Mouse (Mus musculus) stomach, postnatal 0 days (tissue): ENCODE measurements around the gene Srgn. TPM values are rescaled to one million over a fixed set of nuclear protein-coding genes. Genes with fewer than 3 reads are reported as not detected.

Experiments used
- ATAC-seq: fragments of 200-750 bp; cut with Nextera tagmentation; 2 replicates; pipeline ENCODE4 v1.8.0; 2017; ENCODE audit not compliant: low FRiP score, low TSS enrichment
- DNase-seq: peaks from one replicate; pipeline ENCODE4 v3.0.0-alpha.2; 2016; ENCODE audit warnings: low spot score
- H3K27ac ChIP-seq: fragments of 300-500 bp; sonication (generic); replicated peaks from 2 replicates; pipeline ENCODE4 v1.5.1; 2014; ENCODE audit warnings: mild to moderate bottlenecking, control low read depth
- H3K27me3 ChIP-seq: fragments of 300-500 bp; sonication (generic); 2 replicates; pipeline ENCODE4 v1.6.1; 2014; ENCODE audit warnings: low read length; ENCODE audit not compliant: control insufficient read depth, insufficient read depth
- H3K36me3 ChIP-seq: fragments of 300-500 bp; sonication (generic); 2 replicates; pipeline ENCODE4 v1.6.1; 2014; ENCODE audit warnings: low read length, mixed read lengths; ENCODE audit not compliant: control insufficient read depth, insufficient read depth
- H3K4me1 ChIP-seq: fragments of 300-500 bp; sonication (generic); replicated peaks from 2 replicates; pipeline ENCODE4 v1.6.1; 2014; ENCODE audit warnings: antibody characterized with exemption; ENCODE audit not compliant: control insufficient read depth, insufficient read depth
- H3K4me2 ChIP-seq: fragments of 300-500 bp; sonication (generic); replicated peaks from 2 replicates; pipeline ENCODE4 v1.6.1; 2014; ENCODE audit warnings: low read depth, mild to moderate bottlenecking, control low read depth, moderate library complexity
- H3K4me3 ChIP-seq: fragments of 300-500 bp; sonication (generic); 2 replicates; pipeline ENCODE4 v1.5.1; 2014; ENCODE audit warnings: low read depth, low read length, control low read depth
- H3K9ac ChIP-seq: fragments of 300-500 bp; sonication (generic); 2 replicates; pipeline ENCODE4 v1.6.1; 2014; ENCODE audit warnings: mild to moderate bottlenecking, low read length, control low read depth, mixed read lengths
- H3K9me3 ChIP-seq: fragments of 300-500 bp; sonication (generic); 2 replicates; pipeline ENCODE4 v1.6.1; 2016; ENCODE audit warnings: low read length; ENCODE audit not compliant: control insufficient read depth
- CTCF ChIP-seq: IDR thresholded peaks from 2 replicates; pipeline ENCODE4 v1.5.1; 2016; ENCODE audit warnings: antibody characterized with exemption, low read depth, mild to moderate bottlenecking, moderate library complexity
- EP300 ChIP-seq: optimal IDR thresholded peaks from 2 replicates; pipeline ENCODE3; 2016; ENCODE audit warnings: antibody characterized with exemption
- WGBS: fragments of 180-500 bp; shearing (Covaris S2); extraction: QIAGEN DNeasy Blood & Tissue Kit; methylation state at CpG from one replicate; pipeline ENCODE4 v1.1.7; 2014; 5-methylcytosine and 5-hydroxymethylcytosine counted together
- polyA plus RNA-seq: library from polyadenylated mRNA; unstranded; fragments of >200 nt; fragmentation: Nextera tagmentation; extraction: Ambion mirVana; gene quantifications from 2 replicates; pipeline ENCODE4 v1.2.1, GENCODE M21; 2015

Srgn gene
- polyA plus RNA-seq, 1 experiment from 2014 or later: 14.2 TPM

DNA sequence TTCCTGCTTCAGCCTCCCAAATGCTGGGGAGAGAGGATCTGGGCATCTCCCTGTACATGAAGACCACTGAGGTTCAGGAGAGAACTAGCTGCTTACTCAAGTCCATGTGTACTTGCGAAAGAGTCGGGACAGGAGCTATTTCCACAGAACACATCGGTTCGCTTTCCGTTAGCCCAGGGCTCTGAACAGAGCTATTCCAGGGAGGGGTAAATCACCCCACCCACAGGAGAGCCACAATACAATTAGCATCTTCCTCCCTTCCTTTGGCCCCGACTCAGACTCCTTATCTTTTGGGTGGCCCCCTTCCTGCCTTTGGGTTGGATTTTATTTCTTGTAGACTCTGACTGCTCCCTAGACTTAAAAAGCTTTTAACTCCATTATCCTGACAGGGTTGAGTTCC is 9.7 kb downstream of the Srgn start:
- H3K4me3 ChIP-seq: no peak overlapping the region
- H3K9me3 ChIP-seq: no peaks in the 10 kb centered on the region
- no peaks in the 10 kb centered on the region for H3K27me3 ChIP-seq
- WGBS: 80% methylated on average over 6 of the region's 6 CpGs
- no peak overlapping the region for H3K4me2 ChIP-seq
- ATAC-seq: no peak
- DNase-seq: no peak
- H3K27ac ChIP-seq: no peak overlapping the region
- H3K36me3 ChIP-seq: no peaks in the 10 kb centered on the region
- no peak overlapping the region for H3K9ac ChIP-seq
- no peak for TF ChIP-seq CTCF
- no peak for TF ChIP-seq EP300
- H3K4me1 ChIP-seq: no peaks in the 10 kb centered on the region

DNA sequence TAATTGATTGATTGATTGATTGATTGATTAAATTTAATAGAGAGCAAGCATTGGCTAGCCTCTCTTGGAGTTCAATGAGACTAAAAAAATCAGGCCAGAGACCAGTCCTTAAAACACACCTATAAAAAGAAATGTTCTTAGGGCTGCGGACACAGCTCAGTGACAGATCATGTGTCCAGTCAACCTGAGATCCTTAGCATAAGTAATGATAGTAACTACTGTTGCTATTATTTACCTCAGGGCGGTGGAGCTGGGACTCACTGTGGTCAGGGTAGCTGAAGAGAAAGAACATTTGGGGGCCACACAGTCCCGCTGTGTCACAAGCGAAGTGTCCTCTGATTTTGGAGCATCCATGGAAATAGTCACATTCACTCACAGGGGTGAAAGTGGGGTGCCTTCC is 14.4 kb downstream of the Srgn start:
- no peaks in the 10 kb centered on the region for H3K36me3 ChIP-seq

DNA sequence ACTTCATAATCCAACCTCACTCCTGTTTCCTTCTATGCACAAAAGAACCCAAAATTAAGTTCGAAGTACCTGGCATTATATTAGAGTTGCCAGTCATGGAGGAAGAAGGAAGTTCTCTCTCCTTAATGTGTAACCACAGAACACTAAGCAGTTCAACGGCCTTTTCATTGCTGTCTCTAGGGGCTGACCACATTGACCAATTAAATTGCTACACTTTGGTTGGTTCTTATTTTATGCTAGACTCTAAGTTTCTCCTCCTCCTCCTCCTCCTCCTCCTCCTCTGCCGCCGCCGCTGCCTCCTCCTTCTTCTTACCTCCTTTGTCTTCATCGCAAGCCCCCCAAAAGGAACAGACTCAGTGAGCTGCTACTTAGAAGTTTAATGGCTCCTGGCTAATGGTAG is 15.7 kb downstream of the Srgn start:
- TF ChIP-seq EP300 (no peak), CTCF (no peak)
- Histone ChIP-seq H3K4me2 (no peak overlapping the region), H3K27me3 (no peaks in the 10 kb centered on the region), H3K9me3 (no peaks in the 10 kb centered on the region), H3K27ac (no peak overlapping the region), H3K4me1 (no peaks in the 10 kb centered on the region; the same call in 1 of the 2 replicates), H3K36me3 (no peaks in the 10 kb centered on the region), H3K9ac (no peak overlapping the region), H3K4me3 (no peak overlapping the region)
- DNase-seq (no peak), ATAC-seq (no peak)
- WGBS: 79% methylated on average over 6 of the region's 6 CpGs

More for the DNA sequence above, 14.4 kb downstream of the Srgn start:
- ATAC-seq (no peak), DNase-seq (no peak)
- Histone ChIP-seq H3K9me3 (no peaks in the 10 kb centered on the region), H3K9ac (no peak overlapping the region), H3K4me3 (no peak overlapping the region), H3K27ac (no peak overlapping the region), H3K27me3 (no peaks in the 10 kb centered on the region), H3K4me1 (no peaks in the 10 kb centered on the region), H3K4me2 (no peak overlapping the region)
- TF ChIP-seq EP300 (no peak), CTCF (no peak)
- 93% methylated on average over 4 of the region's 4 CpGs for WGBS

DNA sequence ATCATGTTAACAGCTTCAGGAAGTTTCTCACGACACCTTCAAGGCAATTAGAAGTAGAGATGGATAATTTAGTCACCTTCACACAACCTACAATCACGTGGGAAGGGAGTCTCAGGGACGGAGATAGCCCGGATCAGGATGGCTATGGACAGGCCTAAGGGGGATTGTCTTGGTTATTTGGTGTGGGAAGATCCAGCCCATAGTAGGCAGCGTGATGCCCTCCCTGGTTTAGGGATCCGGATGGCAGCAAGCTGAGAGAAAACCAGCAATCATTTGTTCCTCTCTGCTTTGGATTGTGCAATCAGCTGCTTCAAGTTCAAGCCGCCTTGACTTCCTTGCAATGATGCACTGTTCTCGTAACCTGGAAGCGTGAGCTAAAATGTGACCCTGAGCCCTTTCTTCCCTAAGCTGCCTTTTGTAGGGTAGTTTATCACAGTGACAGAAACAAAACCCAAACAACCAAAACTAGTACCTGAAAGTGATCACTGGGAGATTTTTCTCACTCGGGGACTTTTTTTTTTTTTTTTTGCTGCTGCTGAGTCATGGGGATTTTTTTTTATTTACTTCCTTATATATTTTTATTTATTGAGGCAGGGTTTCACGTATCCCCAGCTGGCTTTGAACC is 18.1 kb downstream of the Srgn start:
- DNase-seq: no peak
- no peaks in the 10 kb centered on the region for H3K27me3 ChIP-seq
- TF ChIP-seq EP300: no peak
- no peak for TF ChIP-seq CTCF
- ATAC-seq: no peak
- no peak overlapping the region for H3K27ac ChIP-seq
- H3K36me3 ChIP-seq: no peaks in the 10 kb centered on the region
- H3K4me1 ChIP-seq: no peaks in the 10 kb centered on the region; the same call in 1 of the 2 replicates
- H3K9me3 ChIP-seq: no peaks in the 10 kb centered on the region
- H3K9ac ChIP-seq: no peak overlapping the region
- H3K4me3 ChIP-seq: no peak overlapping the region
- WGBS: 60% methylated on average over 11 of the region's 11 CpGs
- no peak overlapping the region for H3K4me2 ChIP-seq

DNA sequence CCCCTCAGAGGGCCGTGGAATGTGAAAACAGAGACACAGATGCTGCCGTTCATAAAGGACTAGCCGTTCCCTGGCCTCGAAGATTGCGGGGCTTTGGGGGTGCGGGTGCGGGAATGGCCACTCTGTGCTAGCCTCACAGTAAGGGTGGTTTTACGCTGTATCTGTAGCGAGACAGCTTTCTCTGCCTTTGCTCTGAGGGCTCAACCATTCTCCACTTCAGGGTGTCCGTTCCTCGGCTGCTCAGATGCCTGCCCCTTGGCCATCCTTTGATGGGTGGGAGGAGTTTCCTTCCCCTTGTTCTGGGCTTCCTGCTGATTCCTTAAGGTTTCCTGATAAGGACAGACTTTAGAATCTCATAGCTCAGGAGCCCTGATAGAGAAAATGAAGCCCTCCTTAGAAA is 18.8 kb downstream of the Srgn start:
- ATAC-seq (no peak), DNase-seq (no peak)
- H3K4me1 ChIP-seq: no peaks in the 10 kb centered on the region; the same call in 1 of the 2 replicates
- 8% methylated on average over 11 of the region's 11 CpGs for WGBS
- no peaks in the 10 kb centered on the region for H3K9me3 ChIP-seq
- H3K36me3 ChIP-seq: no peaks in the 10 kb centered on the region
- no peak for TF ChIP-seq EP300
- no peaks in the 10 kb centered on the region for H3K27me3 ChIP-seq
- H3K4me3 ChIP-seq: peak overlapping the region; percentile 1
- H3K27ac ChIP-seq: peak overlapping the region; percentile 53; the same call in 1 of the 2 replicates
- H3K4me2 ChIP-seq: peak overlapping the region; percentile 36
- peak overlapping the region; percentile 18; the same call in 1 of the 2 replicates for H3K9ac ChIP-seq

DNA sequence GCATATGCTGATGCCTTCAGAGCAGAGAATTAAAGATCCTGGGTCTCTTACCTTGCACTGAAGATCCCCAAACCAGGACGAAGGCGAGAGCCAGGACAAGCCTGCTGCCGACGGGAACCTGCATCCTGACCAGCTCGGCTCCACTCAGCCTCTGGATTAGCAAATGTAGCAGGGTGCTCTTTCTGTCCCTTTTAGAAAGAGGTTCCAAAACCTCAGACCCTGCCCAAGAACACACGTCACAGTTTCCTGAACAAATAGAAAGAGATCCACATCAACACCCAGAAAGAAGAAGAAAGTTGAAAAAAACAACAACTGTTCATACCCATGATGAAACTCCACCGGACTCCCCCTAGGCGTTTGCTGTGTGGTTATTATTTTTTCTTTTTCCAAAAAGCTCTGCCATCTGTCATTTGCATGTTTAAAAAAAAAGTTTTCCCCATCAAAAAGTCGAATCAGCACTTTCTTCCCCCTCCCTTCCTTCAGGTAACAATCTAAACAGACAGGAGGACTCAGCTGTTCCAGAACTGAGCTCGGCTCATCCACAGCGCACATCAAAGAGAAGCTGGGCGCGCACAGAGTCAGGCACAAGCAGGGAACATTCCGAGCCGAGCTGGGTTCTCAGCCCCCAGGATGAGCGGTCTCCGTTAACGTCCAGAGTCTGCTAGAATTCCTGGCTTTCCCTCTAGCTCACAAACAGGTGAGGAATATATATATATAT is 19.5 kb downstream of the Srgn start:
- 8% methylated on average over 18 of the region's 18 CpGs for WGBS
- Histone ChIP-seq H3K4me2 (peak overlapping the region; percentile 36), H3K9ac (peak overlapping the region; percentile 18; the same call in 1 of the 2 replicates), H3K4me3 (peak overlapping the region; percentile 1), H3K9me3 (no peaks in the 10 kb centered on the region), H3K27me3 (no peaks in the 10 kb centered on the region), H3K4me1 (no peaks in the 10 kb centered on the region; the same call in 1 of the 2 replicates), H3K36me3 (no peaks in the 10 kb centered on the region), H3K27ac (no peak overlapping the region)
- ATAC-seq (no peak), DNase-seq (no peak)
- TF ChIP-seq EP300 (no peak), CTCF (no peak)
